Mouse (Mus musculus) intestine, embryonic 15.5 days (tissue): Measurements from ENCODE around the gene Bptf. TPM values are rescaled to one million over a fixed set of nuclear protein-coding genes. Genes with fewer than 3 reads are reported as not detected.
"Not testable (repeated sequence)": the region's sequence is repeated elsewhere in the genome, so short reads cannot be mapped to it uniquely, and the experiment has no call there.

Experiments used
- ATAC-seq: fragments of 200-750 bp; cut with Nextera tagmentation; 2 replicates; pipeline ENCODE4 v1.8.0; 2017; ENCODE audit warnings: moderate TSS enrichment, moderate library complexity
- H3K27ac ChIP-seq: fragments of 300-500 bp; sonication (generic); 2 replicates; pipeline ENCODE4 v1.5.1; 2015; ENCODE audit warnings: mild to moderate bottlenecking, inconsistent platforms
- H3K27me3 ChIP-seq: fragments of 300-500 bp; sonication (generic); replicated peaks from 2 replicates; pipeline ENCODE4 v1.6.1; 2015; ENCODE audit warnings: inconsistent platforms
- H3K36me3 ChIP-seq: fragments of 300-500 bp; sonication (generic); 2 replicates; pipeline ENCODE4 v1.6.1; 2015; ENCODE audit warnings: inconsistent platforms
- H3K4me1 ChIP-seq: fragments of 300-500 bp; sonication (generic); replicated peaks from 2 replicates; pipeline ENCODE4 v1.6.1; 2015; ENCODE audit warnings: inconsistent platforms
- H3K4me2 ChIP-seq: fragments of 300-500 bp; sonication (generic); replicated peaks from 2 replicates; pipeline ENCODE4 v1.6.1; 2015; ENCODE audit warnings: mild to moderate bottlenecking, inconsistent platforms
- H3K4me3 ChIP-seq: fragments of 300-500 bp; sonication (generic); replicated peaks from 2 replicates; pipeline ENCODE4 v1.5.1; 2015; ENCODE audit warnings: inconsistent platforms
- H3K9ac ChIP-seq: fragments of 300-500 bp; sonication (generic); 2 replicates; pipeline ENCODE4 v1.6.1; 2015; ENCODE audit warnings: inconsistent platforms
- H3K9me3 ChIP-seq: fragments of 300-500 bp; sonication (generic); 2 replicates; pipeline ENCODE4 v1.6.1; 2016; ENCODE audit warnings: inconsistent platforms
- WGBS: fragments of 180-500 bp; shearing (Covaris S2); methylation state at CpG from one replicate; pipeline ENCODE4 v1.1.7; 2015; 5-methylcytosine and 5-hydroxymethylcytosine counted together
- polyA plus RNA-seq: library from polyadenylated mRNA; unstranded; fragments of >200 nt; fragmentation: Nextera tagmentation; extraction: Ambion mirVana; gene quantifications from 2 replicates; pipeline ENCODE4 v1.2.1, GENCODE M21; 2015

The Bptf gene
- polyA plus RNA-seq, 1 experiment from 2014 or later, result 21.6 TPM

- H3K4me3 ChIP-seq, H3K27me3 ChIP-seq, H3K9ac ChIP-seq, H3K27ac ChIP-seq, H3K4me2 ChIP-seq, H3K36me3 ChIP-seq, H3K4me1 ChIP-seq, ATAC-seq, H3K9me3 ChIP-seq: not testable (repeated sequence)
- 94% methylated on average over 10 of the region's 10 CpGs for WGBS
These were observed 4.5 kb upstream of the Bptf start for GRCm38 (mm10) chr11:107136458-107136857.

GRCm38 (mm10) chr11:107135741-107136140 is 3.8 kb upstream of the Bptf start:
- no peaks in the 10 kb centered on the region for H3K36me3 ChIP-seq
- ATAC-seq, result no peak
- H3K4me2 ChIP-seq, result no peak overlapping the region
- H3K4me3 ChIP-seq, result no peak overlapping the region
- peaks cover 3% of the 10 kb centered on the region; the same call in 1 of the 2 replicates for H3K4me1 ChIP-seq
- H3K27ac ChIP-seq, result no peak overlapping the region
- no peak overlapping the region for H3K9ac ChIP-seq
- H3K27me3 ChIP-seq, result no peaks in the 10 kb centered on the region
- no peaks in the 10 kb centered on the region for H3K9me3 ChIP-seq
- WGBS, result 49% methylated on average over 3 of the region's 3 CpGs

- Histone ChIP-seq H3K4me1 (peaks cover 3% of the 10 kb centered on the region; the same call in 1 of the 2 replicates), H3K36me3 (no peaks in the 10 kb centered on the region), H3K4me3 (peak overlapping the region; percentile 90), H3K4me2 (peak overlapping the region; percentile 92), H3K9ac (peak overlapping the region; percentile 60), H3K27ac (peak overlapping the region; percentile 95), H3K27me3 (no peaks in the 10 kb centered on the region), H3K9me3 (no peaks in the 10 kb centered on the region)
- WGBS, result 0% methylated on average over 16 of the region's 16 CpGs
- ATAC-seq, result peak; percentile 74
These were observed 499 bp upstream of the Bptf start for GRCm38 (mm10) chr11:107132426-107132825.

GRCm38 (mm10) chr11:107130879-107131748 is 813 bp downstream of the Bptf start:
- H3K27me3 ChIP-seq, result no peaks in the 10 kb centered on the region
- WGBS, result under 1% methylated on average over 52 of the region's 65 CpGs
- ATAC-seq, result peak; percentile 70

GRCm38 (mm10) chr11:107130221-107130788 is 1.6 kb downstream of the Bptf start:
- Histone ChIP-seq H3K36me3 (no peaks in the 10 kb centered on the region), H3K4me1 (peaks cover 3% of the 10 kb centered on the region; the same call in 1 of the 2 replicates), H3K9me3 (no peaks in the 10 kb centered on the region), H3K4me3 (peak overlapping the region; percentile 90), H3K4me2 (peak overlapping the region; percentile 63), H3K27ac (no peak overlapping the region), H3K9ac (peak overlapping the region; percentile 93), H3K27me3 (no peaks in the 10 kb centered on the region)
- no peak for ATAC-seq
- 1% methylated on average over 18 of the region's 18 CpGs for WGBS

More at GRCm38 (mm10) chr11:107130879-107131748, 813 bp downstream of the Bptf start:
- H3K4me1 ChIP-seq, result peaks cover 3% of the 10 kb centered on the region; the same call in 1 of the 2 replicates
- peak overlapping the region; percentile 93 for H3K9ac ChIP-seq
- no peaks in the 10 kb centered on the region for H3K36me3 ChIP-seq
- H3K4me2 ChIP-seq, result peak overlapping the region; percentile 63
- H3K27ac ChIP-seq, result peak overlapping the region; percentile 95
- peak overlapping the region; percentile 90 for H3K4me3 ChIP-seq
- no peaks in the 10 kb centered on the region for H3K9me3 ChIP-seq

GRCm38 (mm10) chr11:107129641-107130040 is 2.3 kb downstream of the Bptf start:
- Histone ChIP-seq H3K4me1 (peaks cover 5% of the 10 kb centered on the region; the same call in 1 of the 2 replicates), H3K4me3 (peak overlapping the region; percentile 90), H3K27me3 (no peaks in the 10 kb centered on the region), H3K4me2 (peak overlapping the region; percentile 63), H3K9me3 (no peaks in the 10 kb centered on the region), H3K27ac (no peak overlapping the region), H3K9ac (no peak overlapping the region), H3K36me3 (no peaks in the 10 kb centered on the region)
- WGBS, result 12% methylated on average over 2 of the region's 2 CpGs
- ATAC-seq, result no peak

GRCm38 (mm10) chr11:107126716-107127115 is 5.2 kb downstream of the Bptf start:
- not testable (repeated sequence) for H3K9me3 ChIP-seq, H3K4me2 ChIP-seq, H3K36me3 ChIP-seq, H3K9ac ChIP-seq, H3K27ac ChIP-seq, ATAC-seq, H3K4me3 ChIP-seq, H3K27me3 ChIP-seq
- WGBS, result 97% methylated on average over 1 of the region's 2 CpGs
- H3K4me1 ChIP-seq, result peaks cover 15% of the 10 kb centered on the region

- Histone ChIP-seq H3K27ac (no peak overlapping the region), H3K9ac (no peak overlapping the region), H3K4me2 (no peak overlapping the region), H3K9me3 (no peaks in the 10 kb centered on the region), H3K36me3 (no peaks in the 10 kb centered on the region), H3K4me1 (peaks cover 15% of the 10 kb centered on the region), H3K4me3 (no peak overlapping the region), H3K27me3 (no peaks in the 10 kb centered on the region)
- ATAC-seq, result no peak
- WGBS, result 64% methylated on average over 4 of the region's 4 CpGs
These were observed 6.9 kb downstream of the Bptf start for GRCm38 (mm10) chr11:107125011-107125410.

- Histone ChIP-seq H3K27me3 (no peaks in the 10 kb centered on the region), H3K4me1 (peaks cover 15% of the 10 kb centered on the region), H3K36me3 (no peaks in the 10 kb centered on the region), H3K27ac (no peak overlapping the region), H3K4me3 (no peak overlapping the region), H3K9ac (no peak overlapping the region), H3K9me3 (no peaks in the 10 kb centered on the region), H3K4me2 (peak overlapping the region; percentile 28)
- ATAC-seq, result peak; percentile 84
- WGBS, result 12% methylated on average over 7 of the region's 7 CpGs
These were observed 7.6 kb downstream of the Bptf start for GRCm38 (mm10) chr11:107124327-107124731.

GRCm38 (mm10) chr11:107117789-107118188 is 14.1 kb downstream of the Bptf start:
- no peak for ATAC-seq
- Histone ChIP-seq H3K27me3 (no peaks in the 10 kb centered on the region), H3K9me3 (no peaks in the 10 kb centered on the region), H3K4me2 (no peak overlapping the region), H3K27ac (no peak overlapping the region), H3K9ac (no peak overlapping the region), H3K4me3 (no peak overlapping the region), H3K36me3 (no peaks in the 10 kb centered on the region), H3K4me1 (peaks cover 23% of the 10 kb centered on the region)
- WGBS, result 76% methylated on average over 12 of the region's 12 CpGs

- Histone ChIP-seq H3K27me3 (no peaks in the 10 kb centered on the region), H3K9me3 (no peaks in the 10 kb centered on the region), H3K4me1 (peaks cover 20% of the 10 kb centered on the region), H3K36me3 (peaks cover 14% of the 10 kb centered on the region), H3K4me3 (no peak overlapping the region), H3K4me2 (peak overlapping the region; percentile 18), H3K9ac (no peak overlapping the region), H3K27ac (0 out of 2 replicates have a peak overlapping the region, but pooled peaks have one; percentile 2)
- WGBS, result 39% methylated on average over 10 of the region's 10 CpGs
- ATAC-seq, result no peak
These were observed 17.9 kb downstream of the Bptf start for GRCm38 (mm10) chr11:107113881-107114557.

- Histone ChIP-seq H3K36me3 (peaks cover 14% of the 10 kb centered on the region), H3K27ac (no peak overlapping the region), H3K4me1 (peaks cover 21% of the 10 kb centered on the region), H3K4me3 (no peak overlapping the region), H3K9ac (no peak overlapping the region), H3K4me2 (no peak overlapping the region), H3K9me3 (no peaks in the 10 kb centered on the region), H3K27me3 (no peaks in the 10 kb centered on the region)
- no peak for ATAC-seq
- WGBS, result 60% methylated on average over 4 of the region's 4 CpGs
These were observed 18.8 kb downstream of the Bptf start for GRCm38 (mm10) chr11:107113112-107113511.
